Mouse (Mus musculus) gonadal fat pad, adult 2 months (tissue): ENCODE data around the gene Pld6. TPM values are rescaled to one million over a fixed set of nuclear protein-coding genes. Genes with fewer than 3 reads are reported as not detected.

Source experiments
- DNase-seq: peaks from one replicate; pipeline ENCODE4 v3.0.0-alpha.2; 2012; ENCODE audit warnings: low read depth
- polyA plus RNA-seq: library from polyadenylated mRNA; depleted of rRNA; stranded (reverse); fragments of >200 nt; gene quantifications from 2 replicates; pipeline ENCODE4 v1.2.3, GENCODE M21; 2012

Pld6 gene
- polyA plus RNA-seq, 1 experiment: 2.2 TPM

GRCm38 (mm10) chr11:59786444-59787198 lies 824 bp downstream of the Pld6 start:
- no peak for DNase-seq

- DNase-seq: no peak
Measured at GRCm38 (mm10) chr11:59783591-59783990, 3.9 kb downstream of the Pld6 start.

DNA sequence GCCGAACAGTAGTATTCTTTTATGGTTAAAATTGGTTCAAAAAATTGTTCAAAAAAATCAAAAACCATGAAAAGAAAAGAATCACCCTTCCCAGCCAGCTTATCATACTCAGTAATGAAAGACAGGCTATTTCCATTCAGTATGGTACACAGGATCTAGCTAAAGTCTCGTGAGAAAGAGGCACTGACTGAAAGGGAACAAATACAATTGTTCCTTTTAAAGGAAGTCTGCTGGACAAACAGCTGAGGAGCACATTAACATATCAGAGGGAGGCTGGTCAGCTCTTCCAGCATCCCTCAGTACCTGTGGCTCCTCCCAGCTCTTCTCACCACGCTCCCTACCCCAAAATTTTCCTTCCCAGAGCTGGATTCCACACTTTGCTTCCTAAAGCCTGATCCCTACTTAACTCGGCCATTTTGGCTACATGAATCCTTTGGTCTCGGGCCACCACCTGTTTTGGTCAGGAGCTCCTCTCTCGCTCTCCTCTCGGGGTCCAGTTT lies 5.3 kb downstream of the Pld6 start:
- DNase-seq: no peak

- no peak for DNase-seq
Measured at GRCm38 (mm10) chr11:59780241-59780640, 7.2 kb downstream of the Pld6 start.

- no peak for DNase-seq
Measured at GRCm38 (mm10) chr11:59779406-59779805, 8.0 kb downstream of the Pld6 start.

- DNase-seq: no peak
Measured at GRCm38 (mm10) chr11:59778874-59779223, 8.6 kb downstream of the Pld6 start.

DNA sequence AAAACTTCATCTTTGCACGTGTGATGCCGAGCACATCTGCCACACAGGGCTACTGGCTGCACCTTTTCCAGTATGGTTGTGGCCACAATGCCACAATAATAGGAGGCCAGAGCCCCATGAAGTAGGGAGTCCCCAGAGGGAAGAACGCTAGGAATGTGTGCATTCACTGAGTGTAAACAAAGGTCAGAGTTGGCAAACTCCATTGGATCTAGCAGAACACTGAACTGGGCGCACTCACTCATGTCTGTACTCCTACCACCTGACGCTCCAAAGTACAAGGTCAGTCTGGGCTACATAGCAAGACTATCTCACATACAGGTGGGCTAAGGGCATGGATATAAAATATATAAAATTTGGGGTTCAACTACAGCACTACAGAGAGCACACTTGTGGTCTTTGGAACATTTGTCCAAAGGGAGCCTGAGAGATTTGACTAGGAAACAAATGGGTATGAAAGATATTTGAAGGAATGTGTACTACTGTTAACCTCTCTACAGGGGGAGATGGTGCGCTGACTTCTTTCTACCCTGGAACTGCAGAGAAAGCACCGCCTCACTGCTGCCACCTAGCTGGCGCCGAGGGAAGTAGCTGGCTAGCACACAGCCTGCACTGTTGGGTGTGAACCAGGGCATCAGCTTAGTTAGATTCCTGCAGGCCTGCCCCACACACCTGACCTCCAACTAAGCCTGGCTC lies 9.1 kb downstream of the Pld6 start:
- no peak for DNase-seq

GRCm38 (mm10) chr11:59777259-59777658 lies 10.2 kb downstream of the Pld6 start:
- no peak for DNase-seq

- DNase-seq: no peak
Measured at GRCm38 (mm10) chr11:59775435-59776148, 11.9 kb downstream of the Pld6 start.

- DNase-seq: no peak
Measured at GRCm38 (mm10) chr11:59774522-59774921, 12.9 kb downstream of the Pld6 start.

- DNase-seq: no peak
Measured at GRCm38 (mm10) chr11:59772902-59773301, 14.5 kb downstream of the Pld6 start.

DNA sequence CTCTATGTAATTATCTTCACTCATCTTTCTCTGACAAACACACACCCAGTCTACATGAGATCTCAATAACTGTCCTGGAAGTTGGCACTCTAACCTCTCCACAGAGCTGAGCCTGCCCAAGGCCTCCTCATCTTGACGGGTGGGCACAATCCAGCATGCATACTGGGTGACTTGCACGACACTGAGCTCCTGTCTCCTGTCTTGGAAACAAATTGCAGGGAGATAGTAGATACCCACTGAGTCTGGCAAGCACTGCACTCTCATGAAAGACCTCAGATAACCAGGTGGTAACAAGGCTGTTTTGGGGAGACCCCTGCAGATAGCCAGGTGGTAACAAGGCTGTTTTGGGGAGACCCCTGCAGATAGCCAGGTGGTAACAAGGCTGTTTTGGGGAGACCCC lies 15.2 kb downstream of the Pld6 start:
- DNase-seq: no peak

DNA sequence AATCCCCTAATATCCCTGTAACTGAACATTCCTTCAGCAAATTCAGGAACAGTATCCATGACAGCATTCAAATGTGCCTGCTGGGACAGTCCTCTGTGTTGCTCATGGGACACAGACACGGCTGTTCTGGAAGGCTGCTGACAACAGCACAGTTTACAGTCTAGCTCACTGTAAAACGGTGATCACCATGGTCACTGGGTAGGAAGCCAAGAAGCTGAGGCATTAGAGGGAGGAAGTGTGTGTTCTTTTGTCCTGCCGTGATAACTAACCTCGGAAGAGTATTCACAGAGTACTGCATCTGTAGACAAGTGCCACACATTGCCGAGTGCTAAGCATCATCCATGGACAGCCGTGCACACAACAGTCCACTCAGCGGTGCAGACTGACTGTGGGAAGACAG lies 16.7 kb downstream of the Pld6 start:
- no peak for DNase-seq

GRCm38 (mm10) chr11:59769738-59770137 lies 17.7 kb downstream of the Pld6 start:
- no peak for DNase-seq

DNA sequence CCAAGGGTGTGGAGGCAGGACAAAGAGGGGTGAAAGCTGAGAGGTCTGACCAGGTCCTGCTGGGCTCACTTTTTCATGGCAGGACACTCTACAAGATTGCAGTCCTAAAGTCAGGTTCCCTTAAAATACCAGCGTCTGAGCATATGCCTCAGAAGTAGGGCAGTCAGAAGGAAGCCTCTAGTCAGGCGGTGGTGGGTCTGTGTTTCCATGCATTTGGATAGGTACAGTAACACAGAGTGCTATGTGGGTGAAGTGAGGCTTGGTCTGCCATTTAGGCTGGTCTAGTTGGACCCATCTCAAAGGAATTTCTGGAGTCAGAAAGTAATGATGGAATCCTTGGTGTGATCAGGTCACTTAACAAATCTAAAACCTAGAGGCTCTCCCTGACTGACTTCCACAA lies 18.1 kb downstream of the Pld6 start:
- no peak for DNase-seq

DNA sequence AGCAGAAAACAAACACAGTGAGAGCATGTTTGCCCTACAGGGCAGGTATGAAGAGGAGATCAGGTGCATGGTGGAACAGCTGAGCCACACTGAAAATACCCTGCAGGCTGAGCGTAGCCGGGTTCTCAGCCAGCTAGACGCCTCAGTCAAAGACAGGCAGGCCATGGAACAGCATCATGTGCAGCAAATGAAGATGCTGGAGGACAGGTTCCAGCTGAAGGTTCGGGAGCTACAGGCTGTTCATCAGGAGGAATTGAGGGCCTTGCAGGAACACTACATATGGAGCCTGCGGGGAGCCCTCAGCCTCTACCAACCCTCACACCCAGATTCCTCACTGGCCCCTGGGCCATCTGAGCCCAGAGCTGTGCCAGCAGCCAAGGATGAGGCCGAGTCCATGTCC lies 26.6 kb downstream of the Pld6 start:
- no peak for DNase-seq

DNA sequence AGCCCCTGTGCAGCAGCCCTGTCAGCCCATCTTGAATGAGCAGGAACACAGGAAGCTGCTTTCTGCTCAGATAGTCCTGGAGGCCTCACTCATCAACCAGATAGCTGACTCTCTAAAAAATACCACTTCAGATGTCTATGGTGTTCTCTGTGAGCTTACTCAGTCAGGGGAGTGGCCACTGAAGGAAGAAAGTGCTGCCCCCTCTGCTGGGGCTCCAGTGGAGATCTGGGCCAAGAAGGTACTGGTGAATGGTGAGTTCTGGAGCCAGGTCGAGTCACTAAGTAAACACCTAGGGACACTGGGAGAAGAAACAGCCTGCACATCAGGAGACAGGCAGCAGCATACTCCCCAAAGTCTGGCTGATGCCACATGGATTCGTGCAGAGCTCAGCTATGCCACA lies 27.8 kb downstream of the Pld6 start:
- DNase-seq: no peak

DNA sequence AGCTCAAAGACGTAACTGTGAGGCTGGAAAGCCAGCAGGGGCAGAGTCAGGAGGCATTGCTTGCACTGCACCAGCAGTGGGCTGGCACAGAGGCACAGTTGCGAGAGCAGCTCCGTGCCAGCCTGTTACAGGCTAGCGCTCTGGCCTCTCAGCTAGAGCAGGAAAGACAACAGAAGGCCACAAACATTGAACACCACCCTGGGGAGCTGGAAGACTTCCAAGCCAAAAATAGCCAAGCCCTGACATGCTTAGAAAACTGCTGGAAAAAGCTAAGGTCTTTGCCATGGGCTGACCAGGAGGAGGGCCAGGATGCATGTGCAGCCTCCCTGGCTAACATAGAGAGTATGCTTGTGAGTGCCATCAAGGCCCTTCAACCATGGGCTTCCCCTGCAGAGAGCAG lies 28.3 kb downstream of the Pld6 start:
- DNase-seq: no peak

DNA sequence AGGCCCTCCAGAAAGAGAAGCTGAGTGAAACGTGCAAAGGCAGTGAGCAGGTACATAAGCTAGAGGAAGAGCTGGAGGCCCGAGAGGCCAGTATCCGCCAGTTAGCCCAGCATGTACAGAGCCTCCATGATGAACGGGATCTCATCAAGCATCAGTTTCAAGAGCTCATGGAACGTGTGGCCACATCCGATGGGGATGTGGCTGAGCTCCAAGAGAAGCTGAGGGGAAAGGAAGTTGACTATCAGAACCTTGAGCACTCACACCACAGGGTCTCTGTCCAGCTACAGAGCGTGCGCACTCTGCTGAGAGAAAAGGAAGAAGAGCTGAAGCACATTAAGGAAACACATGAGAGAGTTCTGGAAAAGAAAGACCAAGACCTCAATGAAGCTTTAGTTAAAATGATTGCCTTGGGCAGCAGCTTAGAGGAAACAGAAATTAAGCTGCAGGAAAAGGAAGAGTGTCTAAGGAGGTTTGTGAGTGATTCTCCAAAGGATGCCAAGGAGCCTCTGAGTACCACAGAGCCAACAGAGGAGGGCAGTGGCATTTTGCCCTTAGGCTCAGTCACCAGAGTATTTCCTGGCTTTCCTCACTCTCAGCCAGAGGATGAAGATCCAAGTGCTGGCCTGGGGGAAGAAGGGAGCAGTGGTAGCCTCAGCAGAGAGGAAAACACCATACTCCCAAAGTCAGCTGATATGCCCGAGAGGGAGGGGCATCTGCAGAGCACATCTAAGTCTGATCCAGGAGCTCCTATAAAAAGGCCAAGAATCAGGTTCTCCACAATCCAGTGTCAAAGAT lies 29.1 kb downstream of the Pld6 start:
- DNase-seq: no peak

DNA sequence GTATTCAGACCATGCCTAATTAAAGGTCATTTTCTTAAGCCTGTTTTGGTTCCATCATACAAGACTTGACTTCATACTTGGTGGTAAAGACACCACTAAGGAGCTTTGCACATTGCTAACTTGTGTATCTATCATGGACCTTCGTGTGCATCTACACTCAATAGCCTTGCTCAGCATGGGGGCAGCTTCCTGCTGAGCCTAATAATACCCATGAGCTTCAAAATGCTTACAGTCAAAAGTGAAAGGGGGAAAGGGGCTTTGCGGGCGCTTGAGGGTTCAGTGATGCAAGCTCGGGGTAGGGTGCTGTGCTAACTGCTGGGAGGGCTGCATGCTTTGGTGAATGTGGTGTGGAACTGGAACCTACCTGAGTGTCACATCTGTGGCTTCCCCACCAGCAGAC lies 31.1 kb downstream of the Pld6 start:
- no peak for DNase-seq

DNA sequence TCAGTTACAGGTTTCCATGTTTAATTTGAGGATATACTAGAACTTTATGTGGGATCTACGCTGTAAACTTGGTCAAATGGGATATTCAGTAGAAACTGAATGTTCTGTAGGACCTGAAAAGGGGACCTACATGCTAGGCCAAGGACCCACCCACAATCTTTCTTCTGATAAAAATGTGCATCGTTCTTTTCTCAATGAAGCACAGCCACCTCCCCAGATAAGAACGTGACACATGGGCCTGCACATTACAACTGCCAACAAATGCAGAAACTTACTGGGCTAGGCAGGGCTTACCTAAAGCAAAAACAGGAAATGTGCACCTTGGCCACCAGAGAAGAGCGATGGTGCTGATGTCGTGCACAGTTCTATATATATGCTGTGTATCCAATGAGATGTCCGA lies 32.9 kb downstream of the Pld6 start:
- no peak for DNase-seq

DNA sequence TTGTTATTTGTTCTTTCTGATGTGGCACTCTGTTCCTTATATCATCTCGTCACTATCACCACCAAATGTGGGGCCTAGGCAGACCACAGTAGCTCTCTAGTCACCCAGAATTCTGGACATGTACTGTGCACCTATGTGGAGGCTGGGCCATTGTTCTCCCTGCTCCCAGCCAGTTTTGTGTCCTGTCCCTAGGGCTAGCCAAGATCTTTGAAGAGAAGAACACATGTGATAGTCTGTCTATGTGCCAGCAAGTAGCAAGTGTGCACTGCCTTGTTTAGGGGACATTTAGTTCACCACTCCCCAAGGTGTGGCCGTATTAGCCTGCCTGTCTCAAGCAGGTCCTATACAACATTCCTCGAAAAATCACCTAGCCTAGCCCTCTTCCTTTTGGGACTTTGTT lies 38.4 kb downstream of the Pld6 start:
- DNase-seq: no peak
